Mouse (Mus musculus): ENCODE measurements around the gene Csrp1.

Gene Csrp1

GRCm38 (mm10) chr1:135697462-135697861 lies 22.4 kb upstream of the Csrp1 start:
- no peak for DNase-seq (ENCODE audit: low read depth in 2 of 2, low spot score in 2 of 2)

GRCm38 (mm10) chr1:135698046-135698445 lies 21.8 kb upstream of the Csrp1 start:
- DNase-seq (ENCODE audit: low read depth in 2 of 2, low spot score in 2 of 2), result no peak

GRCm38 (mm10) chr1:135698451-135698921 lies 21.4 kb upstream of the Csrp1 start:
- DNase-seq (ENCODE audit: low read depth in 2 of 2, low spot score in 2 of 2), result no peak

- DNase-seq (ENCODE audit: low read depth in 2 of 2, low spot score in 2 of 2), result peak in 1 of 2 experiments; percentile 12
Measured at GRCm38 (mm10) chr1:135698996-135699705, 20.7 kb upstream of the Csrp1 start.

GRCm38 (mm10) chr1:135699892-135700291 lies 20.0 kb upstream of the Csrp1 start:
- no peak for DNase-seq (ENCODE audit: low read depth in 2 of 2, low spot score in 2 of 2)

GRCm38 (mm10) chr1:135700605-135701004 lies 19.3 kb upstream of the Csrp1 start:
- DNase-seq (ENCODE audit: low read depth in 2 of 2, low spot score in 2 of 2), result peak; percentile 27 to 68

- no peak for DNase-seq (ENCODE audit: low read depth in 2 of 2, low spot score in 2 of 2)
Measured at GRCm38 (mm10) chr1:135701314-135701713, 18.5 kb upstream of the Csrp1 start.

GRCm38 (mm10) chr1:135702722-135703121 lies 17.1 kb upstream of the Csrp1 start:
- no peak for DNase-seq (ENCODE audit: low read depth in 2 of 2, low spot score in 2 of 2)

- DNase-seq (ENCODE audit: low read depth in 2 of 2, low spot score in 2 of 2), result no peak
Measured at GRCm38 (mm10) chr1:135704317-135704821, 15.5 kb upstream of the Csrp1 start.

- no peak for DNase-seq (ENCODE audit: low read depth in 2 of 2, low spot score in 2 of 2)
Measured at GRCm38 (mm10) chr1:135708369-135708768, 11.5 kb upstream of the Csrp1 start.

- no peak for DNase-seq (ENCODE audit: low read depth in 2 of 2, low spot score in 2 of 2)
Measured at GRCm38 (mm10) chr1:135711126-135711525, 8.7 kb upstream of the Csrp1 start.

- DNase-seq (ENCODE audit: low read depth in 2 of 2, low spot score in 2 of 2), result no peak
Measured at GRCm38 (mm10) chr1:135714028-135714815, 5.6 kb upstream of the Csrp1 start.

GRCm38 (mm10) chr1:135714901-135715609 lies 4.8 kb upstream of the Csrp1 start:
- no peak for DNase-seq (ENCODE audit: low read depth in 2 of 2, low spot score in 2 of 2)

GRCm38 (mm10) chr1:135719486-135719885 lies 375 bp upstream of the Csrp1 start:
- peak; percentile 71 to 82 for DNase-seq (ENCODE audit: low read depth in 2 of 2, low spot score in 2 of 2)

- no peak for DNase-seq (ENCODE audit: low read depth in 2 of 2, low spot score in 2 of 2)
Measured at GRCm38 (mm10) chr1:135723016-135723415, 3.2 kb downstream of the Csrp1 start.

GRCm38 (mm10) chr1:135724134-135724533 lies 4.3 kb downstream of the Csrp1 start:
- no peak for DNase-seq (ENCODE audit: low read depth in 2 of 2, low spot score in 2 of 2)

GRCm38 (mm10) chr1:135725324-135725723 lies 5.5 kb downstream of the Csrp1 start:
- peak in 1 of 2 experiments; percentile 16 for DNase-seq (ENCODE audit: low read depth in 2 of 2, low spot score in 2 of 2)

GRCm38 (mm10) chr1:135725936-135726335 lies 6.1 kb downstream of the Csrp1 start:
- peak; percentile 50 to 53 for DNase-seq (ENCODE audit: low read depth in 2 of 2, low spot score in 2 of 2)

- peak; percentile 84 to 89 for DNase-seq (ENCODE audit: low read depth in 2 of 2, low spot score in 2 of 2)
Measured at GRCm38 (mm10) chr1:135728631-135729366, 8.9 kb downstream of the Csrp1 start.

- no peak for DNase-seq (ENCODE audit: low read depth in 2 of 2, low spot score in 2 of 2)
Measured at GRCm38 (mm10) chr1:135729367-135729713, 9.5 kb downstream of the Csrp1 start.

GRCm38 (mm10) chr1:135729821-135730220 lies 10.0 kb downstream of the Csrp1 start:
- no peak for DNase-seq (ENCODE audit: low read depth in 2 of 2, low spot score in 2 of 2)

All from CD8-positive naive resting alpha-beta T cell, adult 2 months (primary cell).